ENCODE assay signal across 10 mouse cellular contexts in the genomic region with DNA sequence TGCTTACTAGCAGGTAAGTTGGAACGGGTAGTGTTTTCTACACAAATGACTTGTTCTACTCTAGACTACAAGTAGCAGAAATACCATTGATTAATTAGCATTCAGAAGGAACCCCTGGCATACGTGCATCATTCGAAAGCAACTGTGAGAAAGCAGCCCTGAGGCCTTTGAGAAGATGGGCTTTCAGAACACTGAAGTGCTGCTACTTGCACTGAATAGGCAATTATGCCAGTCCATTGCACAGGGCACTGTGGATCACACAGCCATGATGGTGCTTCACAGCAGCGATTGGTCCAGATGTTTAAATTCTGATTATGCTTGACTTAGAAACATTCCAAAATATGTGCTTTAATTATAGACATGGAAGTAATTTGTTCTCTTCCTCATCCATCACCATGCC.
DNase-seq lines count a peak whose midpoint lies in the region; ATAC-seq and TF ChIP-seq lines count a peak whose summit lies in the region.
"Had no signal": no experiment of that assay in that cellular context is flagged by ENCODE, and none has a peak within 500 bp of the region (broad histone marks: within the 10 kb centered on the region; RNA-seq: fewer than 3 reads in every experiment).

No protein-coding gene starts in this region.

- no peak overlapping the region for H3K27ac ChIP-seq in neural tube, embryonic 11.5 days (ENCODE audit: low read depth, low read length)
- H3K27ac ChIP-seq in hindbrain, embryonic 12.5 days: no peak overlapping the region
- H3K27ac ChIP-seq in midbrain, postnatal 0 days (ENCODE audit: low read depth, low read length): no peak overlapping the region
- H3K27ac ChIP-seq: macrophage had no signal

- no peak overlapping the region for H3K4me2 ChIP-seq in neural tube, embryonic 11.5 days (ENCODE audit: low read depth)
- H3K4me2 ChIP-seq in hindbrain, embryonic 12.5 days (replicated peaks): no peak overlapping the region
- H3K4me2 ChIP-seq in midbrain, postnatal 0 days (ENCODE audit: low read depth, low read length, poor library complexity, severe bottlenecking): no peak overlapping the region
- H3K4me2 ChIP-seq: lung, embryonic 14.5 days had no signal

- DNase-seq in neural tube, embryonic 11.5 days (ENCODE audit: low spot score): peak; percentile 28
- DNase-seq in neural tube, embryonic 10.5 days (ENCODE audit: extremely low spot score, low spot score): no peak
- DNase-seq in midbrain, postnatal 0 days (ENCODE audit: low spot score): peak; percentile 58
- no peak for DNase-seq in urinary bladder, adult 18-20 months (ENCODE audit: low spot score in 2 of 2)
- no peak for DNase-seq in adrenal gland, postnatal 36 days
- DNase-seq in T-cell, adult 2 months (ENCODE audit: low spot score): no peak
- DNase-seq: kidney, adult 8-10 months; lung, embryonic 14.5 days had no signal

- no peaks in the 10 kb centered on the region for H3K36me3 ChIP-seq in neural tube, embryonic 11.5 days (ENCODE audit: control insufficient read depth, insufficient read depth, low read length)
- H3K36me3 ChIP-seq in hindbrain, embryonic 12.5 days: no peaks in the 10 kb centered on the region
- no peaks in the 10 kb centered on the region for H3K36me3 ChIP-seq in midbrain, postnatal 0 days (ENCODE audit: insufficient read depth, low read length)

- H3K27me3 ChIP-seq in neural tube, embryonic 11.5 days (ENCODE audit: control insufficient read depth, insufficient read depth, low read length): no peaks in the 10 kb centered on the region
- no peaks in the 10 kb centered on the region for H3K27me3 ChIP-seq in hindbrain, embryonic 12.5 days
- H3K27me3 ChIP-seq in midbrain, postnatal 0 days (ENCODE audit: insufficient read depth, low read length): no peaks in the 10 kb centered on the region

- no peak overlapping the region for H3K4me3 ChIP-seq in neural tube, embryonic 11.5 days (ENCODE audit: low read depth, low read length)
- no peak overlapping the region for H3K4me3 ChIP-seq in hindbrain, embryonic 12.5 days
- H3K4me3 ChIP-seq in midbrain, postnatal 0 days (ENCODE audit: low read depth, low read length): no peak overlapping the region

- H3K4me1 ChIP-seq in neural tube, embryonic 11.5 days (ENCODE audit: control insufficient read depth, insufficient read depth, low read length): no peaks in the 10 kb centered on the region
- peaks cover 4% of the 10 kb centered on the region; the same call in 1 of the 2 replicates for H3K4me1 ChIP-seq in hindbrain, embryonic 12.5 days
- H3K4me1 ChIP-seq in midbrain, postnatal 0 days (ENCODE audit: insufficient read depth, low read length): no peaks in the 10 kb centered on the region

- 43% methylated on average over 4 of the region's 4 CpGs for WGBS in neural tube, embryonic 11.5 days
- WGBS in hindbrain, embryonic 12.5 days: 35% methylated on average over 4 of the region's 4 CpGs
- 35% methylated on average over 4 of the region's 4 CpGs for WGBS in midbrain, postnatal 0 days

- H3K9me3 ChIP-seq in neural tube, embryonic 11.5 days (ENCODE audit: control insufficient read depth, low read length): no peaks in the 10 kb centered on the region
- H3K9me3 ChIP-seq in hindbrain, embryonic 12.5 days (replicated peaks): no peaks in the 10 kb centered on the region
- no peaks in the 10 kb centered on the region for H3K9me3 ChIP-seq in midbrain, postnatal 0 days (ENCODE audit: low read length)

- peak; percentile 79 for ATAC-seq in neural tube, embryonic 11.5 days (ENCODE audit: insufficient read depth, low FRiP score, low TSS enrichment)
- ATAC-seq in hindbrain, embryonic 12.5 days (ENCODE audit: low FRiP score): peak; percentile 81
- 0 out of 2 replicates have a peak, but pooled peaks have one; percentile 77 for ATAC-seq in midbrain, postnatal 0 days (ENCODE audit: low FRiP score)

- no peak overlapping the region for H3K9ac ChIP-seq in neural tube, embryonic 11.5 days (ENCODE audit: low read length)
- H3K9ac ChIP-seq in hindbrain, embryonic 12.5 days: no peak overlapping the region
- H3K9ac ChIP-seq in midbrain, postnatal 0 days (replicated peaks; ENCODE audit: low read length, poor library complexity, severe bottlenecking): no peak overlapping the region
- H3K9ac ChIP-seq: lung, embryonic 14.5 days had no signal

- TF ChIP-seq CTCF in midbrain, postnatal 0 days (IDR thresholded peaks at IDR 0.05): no peak

Comparison
In these comparisons a context has a peak if more than half of its experiments do, and no peak if none do; other contexts are left out.
1. DNase-seq: peak in neural tube, embryonic 11.5 days (single experiment) and midbrain, postnatal 0 days (single experiment); none in neural tube, embryonic 10.5 days (single experiment), urinary bladder, adult 18-20 months (0 of 2), adrenal gland, postnatal 36 days (0 of 2) and T-cell, adult 2 months (single experiment).
2. Peak in every context shown above with its lines, with median percentiles within 50 percentile points of each other: ATAC-seq.